8 mouse cellular contexts compared by ENCODE assay signal in genomic region chr16:65497049-65497448, GRCm38 (mm10). TPM values are rescaled to one million over a fixed set of nuclear protein-coding genes. Genes with fewer than 3 reads are reported as not detected.
DNase-seq lines count a peak whose midpoint lies in the region; ATAC-seq lines count a peak whose summit lies in the region.

No protein-coding gene starts in this region.

- peak; percentile 34 for DNase-seq in heart, postnatal 4 days
- no peak for DNase-seq in heart, adult 11 months
- DNase-seq in urinary bladder, postnatal 14 days (ENCODE audit: low spot score) = peak; percentile 28
- DNase-seq in urinary bladder, adult 18-20 months (ENCODE audit: low spot score in 2 of 2) = no peak
- peak; percentile 75 for DNase-seq in embryo, embryonic 10 days (ENCODE audit: low spot score)
- peak; percentile 51 for DNase-seq in kidney, postnatal 10 days
- DNase-seq in natural killer cell, adult 2 months (ENCODE audit: low spot score in 2 of 2) = no peak

- ATAC-seq in monocyte, adult 5-6 weeks (replicated peaks; ENCODE audit: insufficient number of reproducible peaks, low FRiP score, low TSS enrichment, poor library complexity, severe bottlenecking) = 0 out of 2 replicates have a peak, but pooled peaks have one; percentile 56

RNA-seq across cellular contexts. Expression of gene Pou1f1, which starts 23.3 kb away (rescaled TPM):
- not detected for total RNA-seq in heart, postnatal 4 days (2021)
- 0.29 TPM in 1 of 3 replicates, not detected in the others for total RNA-seq in monocyte, adult 5-6 weeks (2017)

Comparison
In these comparisons a context has a peak if more than half of its experiments do, and no peak if none do; other contexts are left out.
1. DNase-seq: peak in heart, postnatal 4 days (single experiment), urinary bladder, postnatal 14 days (single experiment), embryo, embryonic 10 days (single experiment) and kidney, postnatal 10 days (single experiment); none in heart, adult 11 months (single experiment), urinary bladder, adult 18-20 months (0 of 2) and natural killer cell, adult 2 months (0 of 2).